Mouse (Mus musculus) liver, embryonic 15.5 days (tissue): ENCODE measurements around the gene Olfr1295. TPM values are rescaled to one million over a fixed set of nuclear protein-coding genes. Genes with fewer than 3 reads are reported as not detected.

ENCODE experiments used
- ATAC-seq: fragments of 200-750 bp; cut with Nextera tagmentation; 2 replicates; pipeline ENCODE4 v1.8.0; 2017; ENCODE audit warnings: moderate number of reproducible peaks, mild to moderate bottlenecking, moderate library complexity; ENCODE audit not compliant: insufficient read depth
- H3K27ac ChIP-seq: fragments of 300-500 bp; sonication (generic); replicated peaks from 2 replicates; pipeline ENCODE4 v1.5.1; 2015; ENCODE audit warnings: mild to moderate bottlenecking, inconsistent platforms
- H3K27me3 ChIP-seq: fragments of 300-500 bp; sonication (generic); 2 replicates; pipeline ENCODE4 v1.6.1; 2015; ENCODE audit warnings: mild to moderate bottlenecking, inconsistent platforms
- H3K36me3 ChIP-seq: fragments of 300-500 bp; sonication (generic); replicated peaks from 2 replicates; pipeline ENCODE4 v1.6.1; 2015; ENCODE audit warnings: moderate library complexity, mild to moderate bottlenecking, inconsistent platforms
- H3K4me1 ChIP-seq: fragments of 300-500 bp; sonication (generic); replicated peaks from 2 replicates; pipeline ENCODE4 v1.6.1; 2015; ENCODE audit warnings: inconsistent platforms
- H3K4me2 ChIP-seq: fragments of 300-500 bp; sonication (generic); 2 replicates; pipeline ENCODE4 v1.6.1; 2015; ENCODE audit warnings: moderate library complexity, mild to moderate bottlenecking, inconsistent platforms
- H3K4me3 ChIP-seq: fragments of 300-500 bp; sonication (generic); replicated peaks from 2 replicates; pipeline ENCODE4 v1.5.1; 2015; ENCODE audit warnings: mild to moderate bottlenecking, inconsistent platforms
- H3K9ac ChIP-seq: fragments of 300-500 bp; sonication (generic); 2 replicates; pipeline ENCODE4 v1.6.1; 2015; ENCODE audit warnings: moderate library complexity, mild to moderate bottlenecking, inconsistent platforms
- H3K9me3 ChIP-seq: fragments of 300-500 bp; sonication (generic); replicated peaks from 2 replicates; pipeline ENCODE4 v1.6.1; 2016; ENCODE audit warnings: inconsistent platforms
- WGBS: fragments of 180-500 bp; shearing (Covaris S2); methylation state at CpG from one replicate; pipeline ENCODE4 v1.1.7; 2015; ENCODE audit warnings: mixed read lengths; ENCODE audit not compliant: insufficient replicate concordance; 5-methylcytosine and 5-hydroxymethylcytosine counted together
- polyA plus RNA-seq: library from polyadenylated mRNA; unstranded; fragments of >200 nt; fragmentation: Nextera tagmentation; extraction: Ambion mirVana; gene quantifications from 2 replicates; pipeline ENCODE4 v1.2.1, GENCODE M21; 2015

The Olfr1295 gene
- polyA plus RNA-seq, result not detected in 2 replicates

DNA sequence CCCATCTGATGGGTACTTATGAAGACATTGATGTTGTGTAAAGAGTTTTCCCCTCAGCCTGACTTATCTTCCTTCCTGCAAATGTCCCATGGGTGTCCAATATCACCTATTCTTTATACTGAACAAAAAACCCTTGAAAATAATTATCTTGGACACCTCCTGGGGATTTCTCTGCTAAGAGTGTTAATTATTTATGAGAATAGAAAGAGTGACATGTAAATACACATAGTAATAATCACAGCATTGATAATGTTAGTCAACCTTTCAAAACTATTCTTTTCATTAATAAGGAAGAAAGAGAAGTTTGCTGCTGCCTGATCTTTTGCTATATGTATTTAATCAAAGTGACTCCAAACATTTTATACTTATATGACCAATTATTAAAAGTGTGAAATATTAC lies at the start of gene Olfr1295:
Olfr1295 (minus strand) TSS at position 101 of the 400 bp plus-strand sequence.
- H3K9me3 ChIP-seq, result no peaks in the 10 kb centered on the region
- no peaks in the 10 kb centered on the region for H3K4me1 ChIP-seq
- no peak within 1 kb of the TSS for H3K9ac ChIP-seq
- H3K36me3 ChIP-seq, result no peaks in the 10 kb centered on the region
- H3K4me2 ChIP-seq, result no peak within 1 kb of the TSS
- H3K4me3 ChIP-seq, result no peak within 1 kb of the TSS
- ATAC-seq, result no peak
- H3K27ac ChIP-seq, result no peak within 1 kb of the TSS
- no peaks in the 10 kb centered on the region for H3K27me3 ChIP-seq

DNA sequence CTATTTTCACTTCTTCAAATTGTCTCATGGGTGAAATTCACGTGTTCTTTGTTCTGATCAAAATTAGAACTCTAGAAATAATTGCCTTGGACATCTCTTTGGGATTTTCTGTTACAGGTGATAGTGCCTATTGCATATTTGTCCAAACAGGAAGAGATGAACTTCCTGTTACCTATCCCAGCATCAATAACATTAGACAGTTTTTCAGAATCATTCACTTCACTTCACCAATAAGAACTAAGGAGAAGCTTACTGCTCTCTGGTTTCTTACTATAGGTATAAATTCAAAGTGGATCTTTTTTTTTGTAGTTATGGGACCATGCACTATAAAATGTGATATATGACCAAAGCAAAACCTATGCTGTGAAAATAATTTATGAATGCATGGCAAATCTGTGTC lies 29.3 kb downstream of the Olfr1295 start, which contains the start of gene Olfr1294:
Olfr1294 (minus strand) TSS at position 101 of the 400 bp plus-strand sequence.
- 24% methylated on average over 1 of the region's 1 CpGs for WGBS
- no peaks in the 10 kb centered on the region for H3K27me3 ChIP-seq
- no peaks in the 10 kb centered on the region for H3K4me1 ChIP-seq
- no peak within 1 kb of the TSS for H3K27ac ChIP-seq
- no peak within 1 kb of the TSS for H3K9ac ChIP-seq
- no peak within 1 kb of the TSS for H3K4me3 ChIP-seq
- no peak for ATAC-seq
- H3K36me3 ChIP-seq, result no peaks in the 10 kb centered on the region
- H3K4me2 ChIP-seq, result no peak within 1 kb of the TSS
- H3K9me3 ChIP-seq, result no peaks in the 10 kb centered on the region

DNA sequence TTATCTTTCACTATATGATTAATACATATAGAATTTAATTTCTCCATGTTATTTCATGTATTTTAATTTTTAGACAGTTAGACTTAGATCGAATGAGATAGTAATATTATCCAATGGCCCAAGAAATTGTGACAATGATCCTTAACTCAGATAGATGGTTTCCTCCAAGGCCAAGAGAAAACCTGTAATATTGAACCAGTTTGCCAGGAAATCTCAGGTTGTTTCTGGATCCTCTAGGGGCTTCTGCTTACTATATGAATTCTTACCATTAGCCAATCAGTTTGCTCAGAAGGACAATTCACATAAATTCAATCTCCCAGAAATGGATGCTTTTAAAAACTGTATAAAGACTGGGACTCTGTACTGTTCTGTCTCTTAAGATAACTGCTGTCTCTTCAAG lies 44.6 kb downstream of the Olfr1295 start, which contains the start of gene Olfr1293-ps:
Olfr1293-ps (plus strand) TSS at position 301 of the 400 bp plus-strand sequence.
- Histone ChIP-seq H3K27ac (no peak within 1 kb of the TSS), H3K36me3 (no peaks in the 10 kb centered on the region), H3K27me3 (no peaks in the 10 kb centered on the region), H3K4me3 (no peak within 1 kb of the TSS), H3K4me1 (no peaks in the 10 kb centered on the region), H3K9ac (no peak within 1 kb of the TSS), H3K4me2 (no peak within 1 kb of the TSS), H3K9me3 (0 out of 2 replicates have a peak, but pooled peaks cover 3% of the 10 kb centered on the region)
- no peak for ATAC-seq
- WGBS, result 55% methylated on average over 1 of the region's 1 CpGs

DNA sequence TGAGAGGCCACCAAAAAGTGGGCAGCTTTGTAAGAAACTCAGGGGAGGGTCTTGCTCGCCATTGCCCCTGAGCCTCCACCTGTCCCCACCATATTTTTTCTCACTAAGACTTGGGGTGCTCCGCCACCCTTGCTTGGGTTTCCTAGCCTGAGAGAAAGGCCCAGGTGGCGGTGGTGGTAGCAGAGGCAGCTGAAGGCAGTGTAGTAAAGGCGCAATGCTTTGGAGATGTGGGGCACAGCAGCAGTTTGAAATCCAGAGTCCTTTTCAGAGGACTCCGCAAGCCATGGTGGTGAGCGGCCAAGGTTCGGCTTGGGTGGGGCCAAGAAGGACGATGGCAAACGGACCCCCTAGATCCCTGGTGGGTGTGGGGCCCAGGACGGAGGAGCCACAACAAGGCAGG lies 52.0 kb downstream of the Olfr1295 start:
- no peak for ATAC-seq
- no peaks in the 10 kb centered on the region for H3K36me3 ChIP-seq
- no peak overlapping the region for H3K9ac ChIP-seq
- no peaks in the 10 kb centered on the region for H3K4me1 ChIP-seq
- H3K27me3 ChIP-seq, result no peaks in the 10 kb centered on the region
- WGBS, result 64% methylated on average over 10 of the region's 10 CpGs
- H3K9me3 ChIP-seq, result no peaks in the 10 kb centered on the region
- H3K27ac ChIP-seq, result no peak overlapping the region
- H3K4me2 ChIP-seq, result no peak overlapping the region
- H3K4me3 ChIP-seq, result no peak overlapping the region

Other genes starting within 250 kb of the Olfr1295 start
- gene Olfr1281, start 243.2 kb downstream of the Olfr1295 start, polyA plus RNA-seq, result not detected in 2 replicates
- not detected in 2 replicates for gene Olfr1282, start 233.6 kb downstream of the Olfr1295 start, polyA plus RNA-seq
- gene Olfr1283, start 202.9 kb downstream of the Olfr1295 start, polyA plus RNA-seq, result not detected in 2 replicates
- not detected in 2 replicates for gene Olfr1284, start 194.2 kb downstream of the Olfr1295 start, polyA plus RNA-seq
- gene Olfr1286, start 146.6 kb downstream of the Olfr1295 start, polyA plus RNA-seq, result not detected in 2 replicates
- gene Olfr1287, start 120.5 kb downstream of the Olfr1295 start, polyA plus RNA-seq, result not detected in 2 replicates
- gene Olfr1288, start 95.6 kb downstream of the Olfr1295 start, polyA plus RNA-seq, result not detected in 2 replicates
- not detected in 2 replicates for gene Olfr1289, start 88.9 kb downstream of the Olfr1295 start, polyA plus RNA-seq
- not detected in 2 replicates for gene Olfr1290, start 75.9 kb downstream of the Olfr1295 start, polyA plus RNA-seq
- gene Olfr1291-ps1, start 72.5 kb downstream of the Olfr1295 start, polyA plus RNA-seq, result not detected in 2 replicates
- not detected in 2 replicates for gene Olfr1293-ps, start 44.5 kb downstream of the Olfr1295 start, polyA plus RNA-seq
- gene Olfr1294, start 29.4 kb downstream of the Olfr1295 start, polyA plus RNA-seq, result not detected in 2 replicates
- gene Olfr1297, start 56.8 kb upstream of the Olfr1295 start, polyA plus RNA-seq, result not detected in 2 replicates
- not detected in 2 replicates for gene Olfr1298, start 79.5 kb upstream of the Olfr1295 start, polyA plus RNA-seq
- not detected in 2 replicates for gene Olfr1299, start 91.7 kb upstream of the Olfr1295 start, polyA plus RNA-seq
- gene Olfr1301, start 181.3 kb upstream of the Olfr1295 start, polyA plus RNA-seq, result not detected in 2 replicates
- gene Olfr1302, start 207.7 kb upstream of the Olfr1295 start, polyA plus RNA-seq, result not detected in 2 replicates